Mouse (Mus musculus) heart, embryonic 16.5 days (tissue): Measurements from ENCODE around the gene Armh3. TPM values are rescaled to one million over a fixed set of nuclear protein-coding genes. Genes with fewer than 3 reads are reported as not detected.

Experiments used
- ATAC-seq: fragments of 200-750 bp; cut with Nextera tagmentation; replicated peaks from 2 replicates; pipeline ENCODE4 v1.8.0; 2017; ENCODE audit warnings: moderate number of reproducible peaks; ENCODE audit not compliant: insufficient read depth, low FRiP score; ENCODE audit errors: extremely low read depth
- H3K27ac ChIP-seq: fragments of 300-500 bp; sonication (generic); 2 replicates; pipeline ENCODE4 v1.5.1; 2014; ENCODE audit warnings: mild to moderate bottlenecking, low read length, control low read depth, moderate library complexity
- H3K27me3 ChIP-seq: fragments of 300-500 bp; sonication (generic); 2 replicates; pipeline ENCODE4 v1.6.1; 2014; ENCODE audit warnings: low read length, mixed read lengths; ENCODE audit not compliant: control insufficient read depth, insufficient read depth
- H3K36me3 ChIP-seq: fragments of 300-500 bp; sonication (generic); 2 replicates; pipeline ENCODE4 v1.6.1; 2014; ENCODE audit not compliant: control insufficient read depth, insufficient read depth
- H3K4me1 ChIP-seq: fragments of 300-500 bp; sonication (generic); 2 replicates; pipeline ENCODE4 v1.6.1; 2014; ENCODE audit warnings: low read length, mixed read lengths; ENCODE audit not compliant: control insufficient read depth, insufficient read depth
- H3K4me2 ChIP-seq: fragments of 300-500 bp; sonication (generic); 2 replicates; pipeline ENCODE4 v1.6.1; 2014; ENCODE audit warnings: low read depth, mild to moderate bottlenecking, control low read depth, low read length
- H3K4me3 ChIP-seq: fragments of 300-500 bp; sonication (generic); 2 replicates; pipeline ENCODE4 v1.5.1; 2014; ENCODE audit warnings: mild to moderate bottlenecking, control low read depth, low read length
- H3K9ac ChIP-seq: fragments of 300-500 bp; sonication (generic); 2 replicates; pipeline ENCODE4 v1.6.1; 2014; ENCODE audit warnings: low read length, control low read depth
- H3K9me3 ChIP-seq: fragments of 300-500 bp; sonication (generic); replicated peaks from 2 replicates; pipeline ENCODE4 v1.6.1; 2016; ENCODE audit warnings: low read length; ENCODE audit not compliant: control insufficient read depth
- WGBS: fragments of 180-500 bp; shearing (Covaris S2); extraction: QIAGEN DNeasy Blood & Tissue Kit; methylation state at CpG from one replicate; pipeline ENCODE4 v1.1.7; 2014; 5-methylcytosine and 5-hydroxymethylcytosine counted together
- polyA plus RNA-seq: library from polyadenylated mRNA; unstranded; fragments of >200 nt; fragmentation: Nextera tagmentation; extraction: Ambion mirVana; gene quantifications from 2 replicates; pipeline ENCODE4 v1.2.1, GENCODE M21; 2015

Armh3 gene
- polyA plus RNA-seq, 1 experiment from 2014 or later, result 15.3 TPM

GRCm38 (mm10) chr19:45937530-45937929, 60.8 kb downstream of the Armh3 start:
- ATAC-seq, result no peak
- H3K27me3 ChIP-seq, result no peaks in the 10 kb centered on the region
- peaks cover 7% of the 10 kb centered on the region; the same call in 1 of the 2 replicates for H3K36me3 ChIP-seq
- H3K9me3 ChIP-seq, result no peaks in the 10 kb centered on the region
- no peak overlapping the region for H3K9ac ChIP-seq
- H3K4me2 ChIP-seq, result no peak overlapping the region
- H3K4me3 ChIP-seq, result no peak overlapping the region
- H3K4me1 ChIP-seq, result no peaks in the 10 kb centered on the region
- WGBS, result 49% methylated on average over 9 of the region's 9 CpGs
- H3K27ac ChIP-seq, result no peak overlapping the region

GRCm38 (mm10) chr19:45927236-45927635, 71.1 kb downstream of the Armh3 start:
- ATAC-seq, result peak; percentile 60
- H3K36me3 ChIP-seq, result peaks cover 8% of the 10 kb centered on the region; the same call in 1 of the 2 replicates
- H3K9me3 ChIP-seq, result no peaks in the 10 kb centered on the region
- WGBS, result 30% methylated on average over 5 of the region's 5 CpGs
- no peaks in the 10 kb centered on the region for H3K27me3 ChIP-seq
- peaks cover 15% of the 10 kb centered on the region for H3K4me1 ChIP-seq
- peak overlapping the region; percentile 5; the same call in 1 of the 2 replicates for H3K4me2 ChIP-seq
- no peak overlapping the region for H3K4me3 ChIP-seq
- H3K27ac ChIP-seq, result peak overlapping the region; percentile 81
- H3K9ac ChIP-seq, result no peak overlapping the region

GRCm38 (mm10) chr19:45926342-45926741, 71.9 kb downstream of the Armh3 start:
- 0 out of 2 replicates have a peak, but pooled peaks cover 4% of the 10 kb centered on the region for H3K36me3 ChIP-seq
- no peak for ATAC-seq
- H3K9me3 ChIP-seq, result no peaks in the 10 kb centered on the region
- 62% methylated on average over 8 of the region's 8 CpGs for WGBS
- no peak overlapping the region for H3K9ac ChIP-seq
- H3K27ac ChIP-seq, result peak overlapping the region; percentile 81
- H3K4me1 ChIP-seq, result peaks cover 15% of the 10 kb centered on the region
- H3K4me3 ChIP-seq, result no peak overlapping the region
- no peaks in the 10 kb centered on the region for H3K27me3 ChIP-seq
- no peak overlapping the region for H3K4me2 ChIP-seq

GRCm38 (mm10) chr19:45920299-45921090, 77.8 kb downstream of the Armh3 start:
- peaks cover 4% of the 10 kb centered on the region; the same call in 1 of the 2 replicates for H3K4me1 ChIP-seq
- H3K4me3 ChIP-seq, result no peak overlapping the region
- H3K9me3 ChIP-seq, result no peaks in the 10 kb centered on the region
- H3K9ac ChIP-seq, result no peak overlapping the region
- WGBS, result 64% methylated on average over 9 of the region's 9 CpGs
- ATAC-seq, result no peak
- peak overlapping the region; percentile 13; the same call in 1 of the 2 replicates for H3K27ac ChIP-seq
- H3K27me3 ChIP-seq, result no peaks in the 10 kb centered on the region
- 0 out of 2 replicates have a peak, but pooled peaks cover 3% of the 10 kb centered on the region for H3K36me3 ChIP-seq
- H3K4me2 ChIP-seq, result no peak overlapping the region

GRCm38 (mm10) chr19:45918406-45918805, 79.9 kb downstream of the Armh3 start:
- Histone ChIP-seq H3K4me1 (peaks cover 4% of the 10 kb centered on the region; the same call in 1 of the 2 replicates), H3K9ac (no peak overlapping the region), H3K4me2 (no peak overlapping the region), H3K9me3 (no peaks in the 10 kb centered on the region), H3K27me3 (no peaks in the 10 kb centered on the region), H3K27ac (no peak overlapping the region), H3K36me3 (no peaks in the 10 kb centered on the region), H3K4me3 (no peak overlapping the region)
- no peak for ATAC-seq
- WGBS, result 91% methylated on average over 6 of the region's 6 CpGs

- Histone ChIP-seq H3K4me2 (no peak overlapping the region), H3K4me3 (no peak overlapping the region), H3K9me3 (no peaks in the 10 kb centered on the region), H3K4me1 (peaks cover 4% of the 10 kb centered on the region; the same call in 1 of the 2 replicates), H3K27ac (no peak overlapping the region), H3K36me3 (no peaks in the 10 kb centered on the region), H3K27me3 (no peaks in the 10 kb centered on the region), H3K9ac (no peak overlapping the region)
- ATAC-seq, result no peak
- 56% methylated on average over 3 of the region's 3 CpGs for WGBS
Measured at GRCm38 (mm10) chr19:45917856-45918255, 80.4 kb downstream of the Armh3 start.

GRCm38 (mm10) chr19:45916461-45916860, 81.8 kb downstream of the Armh3 start:
- WGBS, result 77% methylated on average over 4 of the region's 4 CpGs
- ATAC-seq, result no peak
- Histone ChIP-seq H3K4me3 (no peak overlapping the region), H3K27ac (no peak overlapping the region), H3K36me3 (no peaks in the 10 kb centered on the region), H3K4me2 (no peak overlapping the region), H3K4me1 (peaks cover 11% of the 10 kb centered on the region; the same call in 1 of the 2 replicates), H3K27me3 (no peaks in the 10 kb centered on the region), H3K9ac (no peak overlapping the region), H3K9me3 (no peaks in the 10 kb centered on the region)

GRCm38 (mm10) chr19:45916026-45916425, 82.3 kb downstream of the Armh3 start:
- no peaks in the 10 kb centered on the region for H3K9me3 ChIP-seq
- no peak for ATAC-seq
- WGBS, result 87% methylated on average over 3 of the region's 3 CpGs

GRCm38 (mm10) chr19:45913036-45913435, 85.3 kb downstream of the Armh3 start:
- Histone ChIP-seq H3K4me1 (peaks cover 6% of the 10 kb centered on the region; the same call in 1 of the 2 replicates), H3K36me3 (no peaks in the 10 kb centered on the region), H3K9ac (no peak overlapping the region), H3K27ac (no peak overlapping the region), H3K27me3 (no peaks in the 10 kb centered on the region), H3K4me3 (no peak overlapping the region), H3K4me2 (no peak overlapping the region), H3K9me3 (no peaks in the 10 kb centered on the region)
- 50% methylated on average over 5 of the region's 5 CpGs for WGBS
- no peak for ATAC-seq

More at GRCm38 (mm10) chr19:45916026-45916425, 82.3 kb downstream of the Armh3 start:
- H3K4me1 ChIP-seq, result peaks cover 11% of the 10 kb centered on the region; the same call in 1 of the 2 replicates
- no peaks in the 10 kb centered on the region for H3K27me3 ChIP-seq
- no peak overlapping the region for H3K27ac ChIP-seq
- no peak overlapping the region for H3K4me2 ChIP-seq
- no peak overlapping the region for H3K9ac ChIP-seq
- no peak overlapping the region for H3K4me3 ChIP-seq
- H3K36me3 ChIP-seq, result no peaks in the 10 kb centered on the region
